Mouse (Mus musculus) c-Kit-positive CD71-negative TER-119-negative erythroid progenitor cells, embryonic 14.5 days (primary cell): ENCODE results near the gene Mthfd2.

ENCODE experiments used
- DNase-seq: peaks from one replicate; pipeline ENCODE4 v3.0.0-alpha.2; 2013; ENCODE audit warnings: low read depth

The Mthfd2 gene

GRCm38 (mm10) chr6:83267616-83268015 lies 58.1 kb downstream of the Mthfd2 start:
- DNase-seq = no peak

GRCm38 (mm10) chr6:83265653-83266052 lies 60.1 kb downstream of the Mthfd2 start:
- DNase-seq = no peak

- DNase-seq = no peak
These were observed 60.5 kb downstream of the Mthfd2 start for GRCm38 (mm10) chr6:83265253-83265652.

- DNase-seq = no peak
These were observed 61.2 kb downstream of the Mthfd2 start for GRCm38 (mm10) chr6:83264516-83264915.
